Mouse (Mus musculus) frontal cortex, postnatal 10 days (tissue): ENCODE measurements around the gene Glud1.
"Not testable (repeated sequence)": the region's sequence is repeated elsewhere in the genome, so short reads cannot be mapped to it uniquely, and the experiment has no call there.

Source experiments
- DNase-seq, 2 experiments: peaks; one replicate each; pipeline ENCODE4 v3.0.0; 2022; ENCODE audit warnings: low spot score in 2 of 2, mixed read lengths in 1 of 2

Glud1 gene

GRCm38 (mm10) chr14:34311691-34312090, 1.2 kb downstream of the Glud1 start:
- no peak for DNase-seq

DNA sequence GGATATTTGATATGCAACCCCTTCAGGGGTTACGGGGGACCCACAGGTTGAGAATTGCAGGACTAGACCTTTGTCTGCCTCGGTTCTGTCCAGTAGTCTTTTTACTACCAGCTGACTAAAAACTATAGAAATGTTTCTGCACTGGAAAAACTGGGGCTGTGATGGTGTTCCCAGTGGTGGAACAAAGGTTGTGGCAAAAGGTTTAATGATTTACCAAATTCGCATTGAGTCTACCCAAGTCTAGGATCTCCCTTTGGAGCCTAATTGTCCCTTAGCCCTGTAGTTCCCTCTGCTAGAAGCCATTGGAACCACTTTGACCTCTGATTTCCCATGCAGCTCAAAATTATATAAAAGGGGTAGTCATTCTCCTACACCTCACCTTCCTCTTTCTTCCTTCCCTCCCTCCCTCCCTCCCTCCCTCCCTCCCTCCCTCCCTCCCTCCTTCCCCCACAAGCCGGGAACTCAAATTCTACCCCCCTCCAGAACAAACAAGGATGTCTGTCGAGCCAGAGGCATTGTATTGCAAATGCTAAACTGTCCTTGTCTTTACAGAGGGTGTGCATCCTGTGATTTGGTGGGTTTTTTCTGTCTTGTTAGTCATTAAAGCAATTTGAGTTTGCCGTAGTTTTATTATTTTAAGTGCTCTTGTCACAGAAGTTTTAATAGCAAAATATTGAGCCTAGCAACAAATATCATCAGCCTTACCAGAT, 2.0 kb downstream of the Glud1 start:
- DNase-seq = no peak

GRCm38 (mm10) chr14:34313612-34314011, 3.1 kb downstream of the Glud1 start:
- DNase-seq = no peak

DNA sequence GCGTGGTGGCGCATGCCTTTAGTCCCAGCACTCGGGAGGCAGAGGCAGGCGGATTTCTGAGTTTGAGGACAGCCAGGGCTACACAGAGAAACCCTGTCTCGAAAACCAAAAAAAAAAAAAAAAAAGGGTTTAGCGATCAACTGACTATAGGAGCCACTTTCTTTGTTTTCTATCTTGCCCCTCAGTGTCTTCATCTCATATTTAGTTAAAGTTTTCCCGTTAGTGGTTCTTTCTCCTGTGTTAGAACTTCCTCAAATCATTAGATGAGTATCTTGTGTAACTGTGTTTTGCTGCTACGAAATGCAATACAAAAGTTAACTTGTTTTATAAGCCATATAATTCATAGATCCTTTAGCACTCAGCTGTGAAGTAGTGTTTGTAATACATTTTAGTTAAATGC, 3.9 kb downstream of the Glud1 start:
- DNase-seq = not testable (repeated sequence)

DNA sequence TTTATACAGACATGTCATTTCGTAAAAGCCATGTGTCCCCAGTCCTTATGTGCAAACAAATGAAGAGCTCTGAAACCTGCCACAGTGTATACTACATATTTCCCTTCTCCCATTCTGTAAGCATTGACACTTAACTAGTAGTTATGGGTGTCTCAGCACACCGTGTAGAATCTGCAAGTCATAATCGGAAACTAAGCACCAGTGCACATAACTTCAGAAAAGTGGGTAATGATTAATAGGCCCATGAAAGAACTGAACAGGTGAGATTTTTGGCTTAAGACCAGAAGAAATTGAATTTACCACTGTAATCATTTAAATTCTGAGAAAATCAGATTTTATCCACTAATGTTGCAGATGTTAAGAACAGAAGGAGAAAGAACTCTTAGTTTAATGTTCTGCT, 4.3 kb downstream of the Glud1 start:
- DNase-seq = no peak

GRCm38 (mm10) chr14:34316346-34316745, 5.8 kb downstream of the Glud1 start:
- DNase-seq = no peak

- no peak for DNase-seq
Observed at GRCm38 (mm10) chr14:34317431-34317830, 6.9 kb downstream of the Glud1 start.

- no peak for DNase-seq
Observed at GRCm38 (mm10) chr14:34318113-34318512, 7.6 kb downstream of the Glud1 start.

- DNase-seq = no peak
Observed at GRCm38 (mm10) chr14:34323576-34324085, 13.1 kb downstream of the Glud1 start.

GRCm38 (mm10) chr14:34326606-34327005, 16.1 kb downstream of the Glud1 start:
- DNase-seq = no peak

DNA sequence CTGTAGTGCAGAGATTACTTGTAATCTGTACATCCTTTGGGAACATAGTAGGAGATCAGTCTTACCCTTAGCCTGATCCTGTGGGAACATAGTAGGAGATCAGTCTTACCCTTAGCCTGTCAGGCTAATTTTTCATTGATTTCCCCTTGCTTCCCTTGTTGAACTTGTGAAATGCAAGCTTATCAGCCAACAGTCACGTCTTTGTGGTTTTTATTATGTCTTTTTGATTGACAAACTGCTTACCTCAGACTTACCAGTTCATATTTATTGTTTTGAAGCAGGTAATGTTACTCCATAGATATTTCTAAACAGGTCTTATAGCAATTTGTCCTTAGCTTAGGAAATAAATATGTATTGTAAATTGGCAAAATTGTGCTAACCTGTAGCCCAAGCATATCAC, 17.1 kb downstream of the Glud1 start:
- DNase-seq = no peak

DNA sequence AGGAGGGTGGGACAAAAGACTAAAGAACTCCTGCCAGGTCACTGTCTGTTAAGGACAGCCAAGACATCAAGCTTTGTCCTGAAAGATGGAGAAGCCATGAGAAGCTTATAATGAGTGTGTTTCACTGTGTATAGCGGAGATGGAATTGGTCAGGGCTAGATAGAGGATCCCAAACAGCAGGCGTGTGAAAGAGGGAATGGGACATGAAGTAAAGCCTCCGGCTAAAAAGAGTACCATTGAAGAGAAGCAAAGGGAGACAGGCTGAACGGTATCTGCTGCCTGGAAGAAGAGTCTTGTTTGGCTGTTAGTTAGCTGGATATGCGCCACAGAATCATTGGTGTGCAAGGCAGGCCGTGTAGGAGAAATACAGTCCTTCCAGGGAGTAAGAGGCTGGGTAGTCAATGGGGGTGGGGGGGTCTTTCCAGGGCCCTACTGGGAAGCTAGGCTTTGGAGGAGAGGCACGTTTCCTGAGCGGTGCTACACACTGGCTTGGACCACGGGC, 20.2 kb downstream of the Glud1 start:
- no peak for DNase-seq

- peak in 1 of 2 experiments; percentile 29 for DNase-seq
Observed at GRCm38 (mm10) chr14:34331886-34332285, 21.4 kb downstream of the Glud1 start.

- peak; percentile 55 to 71 for DNase-seq
Observed at GRCm38 (mm10) chr14:34332476-34332875, 21.9 kb downstream of the Glud1 start.

- no peak for DNase-seq
Observed at GRCm38 (mm10) chr14:34339446-34339845, 28.9 kb downstream of the Glud1 start.

DNA sequence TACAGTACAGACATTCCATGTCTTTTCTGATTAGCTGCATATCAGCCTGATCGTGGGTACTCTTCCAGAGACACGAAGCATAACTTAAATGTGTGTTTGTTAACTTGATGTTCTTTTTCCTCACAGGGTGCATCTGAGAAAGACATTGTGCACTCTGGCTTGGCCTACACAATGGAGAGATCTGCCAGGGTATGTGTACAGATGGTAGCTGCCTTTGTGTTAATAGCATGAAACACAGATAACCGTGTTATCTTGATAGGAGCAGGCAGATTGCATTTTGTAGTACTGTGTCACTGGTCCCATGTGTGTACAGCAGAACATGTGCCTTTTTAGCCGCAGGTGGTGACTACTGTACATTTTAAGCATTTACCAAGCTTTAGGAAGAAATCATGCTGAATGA, 31.5 kb downstream of the Glud1 start:
- no peak for DNase-seq

- no peak for DNase-seq
Observed at GRCm38 (mm10) chr14:34343078-34343477, 32.6 kb downstream of the Glud1 start.

- no peak for DNase-seq
Observed at GRCm38 (mm10) chr14:34344361-34344760, 33.8 kb downstream of the Glud1 start.

DNA sequence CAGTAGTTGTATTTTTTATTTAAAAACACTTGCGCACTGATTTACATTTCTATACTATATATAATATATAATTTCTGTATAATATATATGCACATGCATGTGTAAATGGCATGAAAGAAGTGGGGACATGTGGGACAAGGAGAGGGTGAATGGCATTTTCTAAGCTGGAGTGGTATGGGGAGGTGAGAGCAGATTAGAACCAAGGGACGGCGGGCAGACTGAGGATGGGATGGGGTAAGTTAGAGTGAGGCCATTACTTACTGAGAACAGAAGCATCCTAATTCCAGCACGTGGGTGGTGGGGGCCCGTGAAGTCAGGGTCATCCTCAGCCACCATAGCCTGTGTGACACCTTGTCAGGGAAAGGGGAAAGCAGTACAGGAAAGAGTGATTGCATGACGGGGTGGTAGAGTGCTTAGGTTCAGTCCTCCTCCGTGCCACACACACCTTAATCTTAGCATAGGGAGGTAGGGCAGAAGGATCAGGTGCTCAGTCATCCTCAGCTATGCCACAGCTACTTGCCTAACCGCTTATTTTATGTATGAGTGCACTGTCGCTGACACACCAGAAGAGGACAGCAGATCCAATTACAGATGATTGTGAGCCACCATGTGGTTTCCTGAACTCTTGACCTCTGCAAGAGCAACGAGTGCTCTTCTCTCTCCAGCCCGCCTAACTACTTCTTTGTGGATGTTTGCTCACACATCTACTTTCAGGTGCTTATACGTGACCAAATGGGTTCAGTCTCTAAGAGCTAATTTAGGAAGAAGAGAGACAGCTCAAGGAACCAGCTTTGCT, 35.4 kb downstream of the Glud1 start:
- DNase-seq = no peak

DNA sequence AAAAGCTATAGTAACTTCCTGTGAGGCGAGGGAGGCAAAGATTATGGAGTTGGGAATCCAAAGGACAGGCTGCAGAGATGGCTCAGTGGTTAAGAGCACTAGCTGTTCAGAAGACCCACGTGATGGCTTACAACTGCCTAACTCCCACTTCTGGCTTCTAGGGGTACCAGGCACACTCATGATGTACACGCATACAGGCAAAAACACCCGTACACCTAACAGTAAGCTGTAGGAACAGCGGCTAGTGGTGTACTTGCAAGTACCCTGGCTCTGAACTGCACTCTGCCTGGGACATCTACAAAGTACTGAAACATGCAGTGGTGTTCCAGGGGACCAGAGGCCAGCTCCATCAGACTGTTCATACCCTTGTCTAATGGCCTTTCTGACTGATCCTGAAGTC, 36.6 kb downstream of the Glud1 start:
- DNase-seq = no peak

DNA sequence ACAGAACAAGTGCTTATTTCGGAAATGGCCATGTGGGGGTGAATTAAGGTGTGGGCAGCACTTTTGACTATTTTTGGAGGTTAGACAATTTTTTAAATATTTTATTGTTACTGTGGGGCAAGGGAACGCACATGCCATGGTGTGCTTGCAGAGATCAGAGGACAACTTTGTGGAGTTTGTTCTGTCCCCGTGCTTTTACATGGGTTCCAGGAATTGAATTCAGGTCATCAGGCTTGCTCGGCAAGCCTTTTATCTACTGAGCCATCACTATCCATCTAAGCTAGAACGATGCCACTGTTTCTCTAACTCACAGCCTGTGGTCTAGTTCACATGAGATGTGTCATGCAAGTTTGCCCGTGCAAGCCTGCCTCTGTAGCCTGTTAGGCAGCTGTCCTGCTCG, 37.8 kb downstream of the Glud1 start:
- no peak for DNase-seq

DNA sequence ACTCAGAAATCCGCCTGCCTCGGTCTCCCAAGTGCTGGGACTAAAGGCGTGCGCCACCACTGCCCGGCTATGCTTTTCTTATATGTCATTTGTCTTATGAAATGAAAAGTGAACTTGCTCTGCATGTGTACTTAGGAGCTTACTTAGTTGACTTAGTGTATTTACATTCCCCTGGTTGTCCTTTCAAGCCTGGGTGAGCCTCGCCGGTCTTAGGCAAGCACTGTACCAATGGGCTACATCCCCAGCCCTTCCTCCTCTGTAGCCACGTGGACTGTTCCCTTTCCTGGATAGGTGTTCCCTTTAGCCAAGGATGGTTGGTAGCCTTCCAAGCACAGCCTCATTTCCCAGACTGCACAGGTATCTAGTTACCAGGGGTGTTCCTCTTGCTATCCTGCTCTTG, 38.5 kb downstream of the Glud1 start:
- no peak for DNase-seq

DNA sequence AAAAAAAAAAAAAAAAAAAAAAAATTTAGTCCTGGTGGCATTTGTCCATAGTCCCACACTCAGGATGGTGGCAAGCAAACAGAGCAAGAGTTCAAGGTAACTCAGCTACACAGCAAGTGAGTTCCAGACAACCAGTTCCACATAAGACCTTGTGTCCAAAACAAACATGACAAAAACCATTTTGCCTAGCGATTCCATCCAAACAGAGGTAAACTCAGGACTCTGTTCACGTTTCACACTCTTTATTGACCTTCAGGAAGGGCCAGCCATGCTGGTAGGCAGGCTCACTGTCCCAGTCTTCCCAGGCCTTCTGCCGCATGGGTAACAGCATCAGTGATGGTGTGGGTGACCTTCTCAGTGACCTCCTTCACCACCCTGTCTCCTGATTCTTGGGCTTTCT, 41.1 kb downstream of the Glud1 start:
- no peak for DNase-seq
